In genomic region chr9:70318601-70319000, GRCm38 (mm10) we compare ENCODE assay signal across 13 mouse cellular contexts.
DNase-seq lines count a peak whose midpoint lies in the region; ATAC-seq lines count a peak whose summit lies in the region.
"Had no signal": no experiment of that assay in that cellular context is flagged by ENCODE, and none has a peak within 500 bp of the region (broad histone marks: within the 10 kb centered on the region; RNA-seq: fewer than 3 reads in every experiment).

No protein-coding gene starts in this region.

- no peak overlapping the region for H3K4me2 ChIP-seq in kidney, embryonic 15.5 days
- no peak overlapping the region for H3K4me2 ChIP-seq in intestine, embryonic 15.5 days (replicated peaks)
- H3K4me2 ChIP-seq in hindbrain, embryonic 14.5 days (replicated peaks): no peak overlapping the region
- H3K4me2 ChIP-seq: forebrain, embryonic 15.5 days; neural tube, embryonic 15.5 days had no signal

- H3K9ac ChIP-seq in kidney, embryonic 15.5 days: no peak overlapping the region
- no peak overlapping the region for H3K9ac ChIP-seq in intestine, embryonic 15.5 days
- H3K9ac ChIP-seq in hindbrain, embryonic 14.5 days: no peak overlapping the region
- H3K9ac ChIP-seq: forebrain, embryonic 15.5 days; neural tube, embryonic 15.5 days had no signal

- no peak for ATAC-seq in kidney, embryonic 15.5 days (replicated peaks; ENCODE audit: low FRiP score)
- peak; percentile 80 for ATAC-seq in intestine, embryonic 15.5 days
- ATAC-seq in hindbrain, embryonic 14.5 days (ENCODE audit: low FRiP score): no peak
- ATAC-seq: forebrain, embryonic 15.5 days; hindbrain, postnatal 0 days had no signal

- H3K4me3 ChIP-seq in kidney, embryonic 15.5 days (replicated peaks): no peak overlapping the region
- H3K4me3 ChIP-seq in intestine, embryonic 15.5 days (replicated peaks): no peak overlapping the region
- no peak overlapping the region for H3K4me3 ChIP-seq in macrophage (ENCODE audit: inconsistent target)
- H3K4me3 ChIP-seq in hindbrain, embryonic 14.5 days (replicated peaks; ENCODE audit: low read length): no peak overlapping the region
- H3K4me3 ChIP-seq: forebrain, embryonic 15.5 days; midbrain, embryonic 10.5 days; neural tube, embryonic 15.5 days had no signal

- peaks cover 5% of the 10 kb centered on the region; the same call in 1 of the 2 replicates for H3K36me3 ChIP-seq in kidney, embryonic 15.5 days
- H3K36me3 ChIP-seq in intestine, embryonic 15.5 days: no peaks in the 10 kb centered on the region
- H3K36me3 ChIP-seq in macrophage (ENCODE audit: inconsistent target): no peaks in the 10 kb centered on the region
- H3K36me3 ChIP-seq in hindbrain, embryonic 14.5 days (replicated peaks; ENCODE audit: control insufficient read depth, insufficient read depth): no peaks in the 10 kb centered on the region
- H3K36me3 ChIP-seq: forebrain, embryonic 15.5 days; midbrain, embryonic 10.5 days; neural tube, embryonic 15.5 days had no signal

- no peak overlapping the region for H3K27ac ChIP-seq in kidney, embryonic 15.5 days
- H3K27ac ChIP-seq in intestine, embryonic 15.5 days: no peak overlapping the region
- peak overlapping the region; percentile 65 for H3K27ac ChIP-seq in macrophage
- H3K27ac ChIP-seq in hindbrain, embryonic 14.5 days: no peak overlapping the region
- H3K27ac ChIP-seq: forebrain, embryonic 15.5 days; hindbrain, postnatal 0 days; midbrain, embryonic 10.5 days; neural tube, embryonic 15.5 days had no signal

- no peaks in the 10 kb centered on the region for H3K79me2 ChIP-seq in macrophage (ENCODE audit: inconsistent target)

- no peaks in the 10 kb centered on the region for H3K27me3 ChIP-seq in kidney, embryonic 15.5 days
- no peaks in the 10 kb centered on the region for H3K27me3 ChIP-seq in intestine, embryonic 15.5 days (replicated peaks)
- no peaks in the 10 kb centered on the region for H3K27me3 ChIP-seq in hindbrain, embryonic 14.5 days (ENCODE audit: control insufficient read depth, insufficient read depth, low read length)
- H3K27me3 ChIP-seq: forebrain, embryonic 15.5 days; neural tube, embryonic 15.5 days had no signal

- WGBS in kidney, embryonic 15.5 days: 45% methylated on average over 3 of the region's 3 CpGs
- 56% methylated on average over 3 of the region's 3 CpGs for WGBS in intestine, embryonic 15.5 days
- 69% methylated on average over 3 of the region's 3 CpGs for WGBS in macrophage (ENCODE audit: missing documents)
- whole genome bisulfite sequencing in hindbrain, embryonic 14.5 days: 72% methylated on average over 3 of the region's 3 CpGs

- peak; percentile 74 for DNase-seq in kidney, adult 11 months
- peak; percentile 27 for DNase-seq in adipocyte (ENCODE audit: low spot score)
- DNase-seq in hindbrain, embryonic 14.5 days (ENCODE audit: low spot score): no peak
- DNase-seq in layer of hippocampus, postnatal 25 days (ENCODE audit: extremely low spot score in 1 of 2, low spot score in 1 of 2): no peak
- DNase-seq: cerebellum, adult 11 months; right cerebral cortex, postnatal 25 days had no signal

- H3K9me3 ChIP-seq in kidney, embryonic 15.5 days (replicated peaks): no peaks in the 10 kb centered on the region
- no peaks in the 10 kb centered on the region for H3K9me3 ChIP-seq in intestine, embryonic 15.5 days
- H3K9me3 ChIP-seq in hindbrain, embryonic 14.5 days (ENCODE audit: control insufficient read depth, low read length): no peaks in the 10 kb centered on the region
- H3K9me3 ChIP-seq: forebrain, embryonic 15.5 days; midbrain, embryonic 10.5 days; neural tube, embryonic 15.5 days had no signal

- H3K4me1 ChIP-seq in kidney, embryonic 15.5 days: peaks cover 8% of the 10 kb centered on the region; the same call in 1 of the 2 replicates
- no peaks in the 10 kb centered on the region for H3K4me1 ChIP-seq in intestine, embryonic 15.5 days (replicated peaks)
- no peaks in the 10 kb centered on the region for H3K4me1 ChIP-seq in hindbrain, embryonic 14.5 days (replicated peaks; ENCODE audit: control insufficient read depth, insufficient read depth, low read length)
- H3K4me1 ChIP-seq: forebrain, embryonic 15.5 days; neural tube, embryonic 15.5 days had no signal

Comparison
In these comparisons a context has a peak if more than half of its experiments do, and no peak if none do; other contexts are left out.
1. DNase-seq: peak in kidney, adult 11 months (single experiment) and adipocyte (single experiment); none in hindbrain, embryonic 14.5 days (single experiment) and layer of hippocampus, postnatal 25 days (0 of 2).